Mouse (Mus musculus): ENCODE measurements around the gene Snx33.
"Not testable (repeated sequence)": the region's sequence is repeated elsewhere in the genome, so short reads cannot be mapped to it uniquely, and the experiment has no call there.

Snx33 gene

GRCm38 (mm10) chr9:56925291-56926024 is 2.7 kb downstream of the Snx33 start:
- peak in 1 of 2 experiments; percentile 6 for DNase-seq

GRCm38 (mm10) chr9:56924651-56925027 is 3.5 kb downstream of the Snx33 start:
- peak; percentile 15 to 27 for DNase-seq

- DNase-seq, result no peak
These were observed 4.1 kb downstream of the Snx33 start for GRCm38 (mm10) chr9:56923841-56924650.

GRCm38 (mm10) chr9:56922746-56923145 is 5.4 kb downstream of the Snx33 start:
- no peak for DNase-seq

GRCm38 (mm10) chr9:56918466-56918865 is 9.7 kb downstream of the Snx33 start:
- peak; percentile 20 to 40 for DNase-seq

- DNase-seq, result no peak
These were observed 11.0 kb downstream of the Snx33 start for GRCm38 (mm10) chr9:56917131-56917530.

- no peak for DNase-seq
These were observed 12.3 kb downstream of the Snx33 start for GRCm38 (mm10) chr9:56915695-56916410.

- DNase-seq, result no peak
These were observed 13.1 kb downstream of the Snx33 start for GRCm38 (mm10) chr9:56915116-56915515.

- DNase-seq, result no peak
These were observed 14.2 kb downstream of the Snx33 start for GRCm38 (mm10) chr9:56913991-56914390.

- DNase-seq, result no peak
These were observed 17.2 kb downstream of the Snx33 start for GRCm38 (mm10) chr9:56911017-56911416.

GRCm38 (mm10) chr9:56909991-56910390 is 18.2 kb downstream of the Snx33 start:
- DNase-seq, result not testable (repeated sequence)

- DNase-seq, result no peak
These were observed 20.6 kb downstream of the Snx33 start for GRCm38 (mm10) chr9:56907549-56907948.

- no peak for DNase-seq
These were observed 24.5 kb downstream of the Snx33 start for GRCm38 (mm10) chr9:56903662-56904061.

- no peak for DNase-seq
These were observed 27.0 kb downstream of the Snx33 start for GRCm38 (mm10) chr9:56901187-56901586.

- no peak for DNase-seq
These were observed 27.6 kb downstream of the Snx33 start for GRCm38 (mm10) chr9:56900571-56900970.

GRCm38 (mm10) chr9:56900060-56900459 is 28.1 kb downstream of the Snx33 start:
- no peak for DNase-seq

GRCm38 (mm10) chr9:56899409-56899808 is 28.8 kb downstream of the Snx33 start:
- DNase-seq, result no peak

GRCm38 (mm10) chr9:56896779-56897178 is 31.4 kb downstream of the Snx33 start:
- no peak for DNase-seq

GRCm38 (mm10) chr9:56894006-56894405 is 34.2 kb downstream of the Snx33 start:
- DNase-seq, result no peak

GRCm38 (mm10) chr9:56893313-56893712 is 34.9 kb downstream of the Snx33 start:
- DNase-seq, result no peak

GRCm38 (mm10) chr9:56892111-56892510 is 36.1 kb downstream of the Snx33 start:
- no peak for DNase-seq

- DNase-seq, result peak; percentile 54 to 72
These were observed 36.6 kb downstream of the Snx33 start for GRCm38 (mm10) chr9:56891517-56892011.

Measured in cerebellum, postnatal 36 days (tissue).